Mouse (Mus musculus) c-Kit-positive CD71-negative TER-119-negative erythroid progenitor cells, embryonic 14.5 days (primary cell): ENCODE data around the gene Ccdc38.
A peak's percentile ranks its signal among the peaks of the same experiment; 100 is the strongest.
"Not testable (repeated sequence)": the region's sequence is repeated elsewhere in the genome, so short reads cannot be mapped to it uniquely, and the experiment has no call there.

Source experiments
- DNase-seq: peaks from one replicate; pipeline ENCODE4 v3.0.0-alpha.2; 2013; ENCODE audit warnings: low read depth

The Ccdc38 gene

DNA sequence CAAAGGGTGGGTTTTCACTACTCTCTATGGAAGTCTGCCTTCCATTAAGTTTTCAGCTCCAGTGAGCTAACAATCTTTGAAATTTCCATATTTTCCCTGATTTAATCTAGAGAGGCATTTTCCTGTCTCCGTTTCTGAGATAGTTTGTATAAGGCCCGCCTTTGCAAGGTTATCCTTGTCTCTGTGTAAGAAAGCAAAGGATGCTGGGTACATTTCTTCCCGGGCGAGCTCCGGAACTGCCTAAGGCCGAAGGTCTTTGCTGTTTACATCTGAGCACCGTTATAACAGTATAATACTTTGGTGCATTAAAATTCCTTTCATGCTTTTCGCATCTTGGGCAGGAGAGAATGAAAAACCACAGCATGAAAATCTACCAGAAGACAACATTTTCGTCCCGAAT, 9.4 kb downstream of the Ccdc38 start:
- DNase-seq = no peak

DNA sequence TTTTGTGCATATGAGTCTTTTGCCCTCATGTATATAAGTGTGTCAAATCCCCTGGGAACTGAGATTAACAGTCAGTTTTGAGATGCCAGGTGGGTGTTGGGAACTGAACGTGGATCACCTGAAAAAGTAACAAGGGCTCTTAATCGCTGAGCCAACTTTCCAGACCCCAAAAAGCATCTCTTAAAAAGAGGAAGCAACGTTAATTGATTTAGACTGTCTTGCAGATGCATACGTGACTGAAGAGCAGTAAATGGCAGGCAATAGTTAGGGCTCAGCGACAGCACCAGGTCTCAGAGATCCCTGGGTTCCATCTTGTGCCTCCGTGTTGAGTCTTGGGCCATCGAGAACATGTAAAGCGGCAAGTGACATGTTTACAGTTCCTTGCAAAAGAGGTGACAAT, 12.2 kb downstream of the Ccdc38 start:
- DNase-seq = no peak

DNA sequence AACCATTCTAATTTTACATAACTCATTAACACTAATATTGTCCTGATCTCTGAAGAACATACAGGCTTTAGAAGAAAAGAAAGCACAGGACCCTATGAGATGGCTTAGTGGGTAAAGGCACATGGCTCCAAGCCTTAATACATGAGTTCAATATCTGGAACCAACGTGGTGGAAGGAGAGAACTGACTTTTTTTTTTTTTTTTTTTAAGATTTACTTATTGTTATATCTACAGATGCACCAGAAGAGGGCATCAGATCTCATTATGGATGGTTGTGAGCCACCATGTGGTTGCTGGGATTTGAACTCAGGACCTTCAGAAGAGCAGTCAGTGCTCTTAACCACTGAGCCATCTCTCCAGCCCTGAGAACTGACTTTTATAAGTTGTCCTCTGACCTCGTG, 17.5 kb downstream of the Ccdc38 start:
- not testable (repeated sequence) for DNase-seq

DNA sequence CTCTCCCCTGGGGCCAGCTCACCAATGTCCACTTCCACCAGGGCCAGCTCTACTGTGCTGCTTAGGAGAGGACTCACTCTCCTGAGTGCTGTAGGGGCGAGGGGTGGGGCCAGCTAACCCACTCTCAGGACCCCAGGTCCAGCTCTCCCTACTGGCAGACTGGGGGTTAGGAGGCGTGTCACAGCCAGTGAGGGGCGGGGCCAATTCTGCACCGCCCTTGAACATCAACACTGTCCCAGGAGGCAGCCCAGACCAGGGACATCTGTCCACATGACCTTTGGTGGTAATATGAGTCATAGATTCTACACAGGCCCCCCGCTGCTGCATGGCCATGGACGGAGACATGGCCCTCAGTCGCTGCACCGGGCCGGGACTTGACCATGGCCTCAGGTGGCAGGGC, 19.4 kb downstream of the Ccdc38 start:
- DNase-seq = no peak

DNA sequence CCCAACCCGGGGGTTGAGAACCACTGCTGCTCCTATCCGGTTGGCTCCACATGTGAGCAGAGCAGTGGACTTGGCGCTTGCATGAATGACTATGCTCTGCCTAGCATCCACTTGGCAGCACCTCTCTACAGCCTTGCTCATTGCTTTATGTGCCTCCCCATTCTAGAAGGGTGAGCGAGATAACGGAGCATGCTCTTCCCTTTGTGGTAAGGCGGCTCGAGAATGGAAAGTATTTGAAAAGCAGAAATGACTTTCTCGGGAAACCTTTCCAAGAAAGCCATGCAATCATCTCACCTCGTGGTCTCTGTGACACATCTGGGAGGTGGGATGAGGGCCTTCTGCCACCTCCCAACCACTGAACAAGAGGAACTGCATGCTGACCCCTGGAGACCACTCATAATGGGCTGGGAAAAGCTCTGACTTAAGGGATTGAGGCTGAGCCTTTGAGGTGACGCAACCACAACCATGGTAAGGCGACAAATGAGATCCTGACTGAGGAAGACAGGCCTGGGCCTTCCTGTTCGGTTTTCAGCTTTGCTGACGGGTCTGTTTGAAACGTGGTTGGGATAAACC, 24.2 kb downstream of the Ccdc38 start:
- no peak for DNase-seq

DNA sequence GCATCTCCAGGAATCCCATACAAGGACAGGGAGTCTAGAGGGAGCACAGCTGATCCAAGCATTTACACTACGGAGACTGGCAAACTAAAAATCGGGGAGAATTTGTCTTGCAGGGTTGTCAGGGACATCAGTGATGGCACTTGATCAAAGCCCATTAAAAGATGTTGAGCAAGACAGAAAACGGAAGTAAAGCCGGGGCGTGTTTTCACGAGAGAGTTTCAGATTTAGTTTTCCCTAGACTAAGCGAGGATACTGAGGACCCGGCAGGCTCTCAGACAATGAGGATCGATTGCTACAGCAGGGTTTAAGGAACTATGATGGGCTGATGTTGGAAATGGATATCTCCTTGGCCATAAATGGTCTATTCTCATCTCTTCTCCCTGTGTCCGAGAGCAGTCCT, 26.6 kb downstream of the Ccdc38 start:
- DNase-seq = no peak

DNA sequence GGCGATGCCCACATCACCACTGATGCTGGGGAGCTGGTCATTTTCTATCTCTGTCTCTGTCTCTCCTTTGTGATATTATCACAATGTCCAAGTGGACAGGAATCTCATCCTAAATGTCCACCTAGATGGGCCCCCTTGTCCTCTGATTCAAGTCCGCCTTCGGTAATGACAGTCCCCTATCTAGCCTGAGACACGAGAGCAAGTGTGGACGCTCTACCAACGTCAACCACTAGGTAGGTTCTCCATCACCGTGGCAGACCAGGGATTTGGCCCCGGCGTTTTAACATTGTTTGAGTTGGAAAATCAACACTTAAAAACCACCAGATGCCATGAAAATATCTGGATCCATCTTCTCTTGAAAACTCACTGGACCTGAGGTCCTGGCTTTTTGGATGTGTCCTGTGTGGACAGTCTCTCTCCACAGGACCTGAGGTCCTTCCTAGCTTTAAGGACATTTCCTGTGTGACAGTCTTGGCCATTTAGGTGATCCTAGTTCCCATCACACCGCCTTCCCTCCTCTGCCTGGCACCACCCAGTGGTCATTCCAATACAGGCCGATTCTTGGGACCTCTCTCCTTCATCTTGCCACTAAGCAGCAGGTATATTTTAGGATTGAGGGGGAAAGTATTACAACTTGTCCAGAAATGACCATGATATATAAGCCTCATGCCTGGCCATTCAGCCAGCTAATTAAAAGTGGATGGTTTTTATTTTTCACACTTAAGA, 27.6 kb downstream of the Ccdc38 start:
- DNase-seq = no peak

DNA sequence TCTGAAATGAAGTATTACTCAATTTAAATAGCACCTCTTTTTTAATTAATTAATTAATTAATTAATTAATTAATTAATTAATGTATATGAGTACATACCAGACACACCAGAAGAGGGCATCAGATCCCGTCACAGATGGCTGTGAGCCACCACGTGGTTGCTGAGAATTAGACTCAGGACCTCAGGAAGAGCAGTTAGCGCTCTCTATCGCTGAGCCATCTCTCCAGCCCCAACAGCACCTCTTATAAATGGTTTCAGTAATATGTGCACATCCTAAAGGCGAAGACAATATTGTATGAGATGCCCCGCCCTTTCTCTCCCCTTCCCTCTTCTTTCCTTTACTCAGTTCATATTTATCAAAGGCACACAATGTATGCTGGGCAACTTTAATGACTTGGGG, 28.2 kb downstream of the Ccdc38 start:
- DNase-seq = no peak

DNA sequence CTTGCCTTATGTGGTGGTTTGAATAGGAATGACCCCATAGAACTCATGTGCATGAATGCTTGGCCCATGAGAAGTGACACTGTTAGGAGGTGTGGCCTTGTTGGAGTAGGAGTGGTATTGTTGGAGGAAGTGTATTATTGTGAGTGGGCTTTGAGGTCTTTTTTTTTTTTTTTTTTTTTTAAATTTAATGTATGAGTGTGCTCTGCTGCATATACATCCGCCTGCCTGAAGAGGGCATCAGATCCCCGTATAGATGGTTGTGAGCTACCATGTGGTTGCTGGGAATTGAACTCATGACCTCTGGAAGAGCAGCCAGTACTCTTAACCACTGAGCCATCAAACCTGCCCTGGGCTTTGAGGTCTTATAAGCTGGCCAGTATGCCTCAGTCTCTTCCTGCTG, 31.8 kb downstream of the Ccdc38 start:
- no peak for DNase-seq

DNA sequence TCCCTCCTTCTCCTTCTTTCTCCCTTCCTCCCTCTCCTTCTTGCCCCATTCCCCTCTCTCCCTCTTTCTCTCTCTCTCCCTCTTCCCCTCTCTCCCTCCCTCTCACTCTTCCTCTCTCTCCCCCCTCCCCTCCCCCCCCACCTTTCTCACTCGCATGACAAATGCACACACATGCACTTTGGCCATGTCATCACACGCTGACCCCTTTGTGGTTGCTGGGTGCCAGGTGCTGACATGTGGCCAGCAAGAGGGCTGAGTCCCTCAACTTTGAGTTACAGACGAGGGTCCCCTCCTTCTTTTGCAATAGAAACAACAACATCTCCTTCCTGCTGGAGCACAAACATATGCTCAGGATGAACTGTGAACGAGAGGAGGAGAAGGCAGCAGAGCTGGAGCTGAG, 34.5 kb downstream of the Ccdc38 start:
- no peak for DNase-seq

DNA sequence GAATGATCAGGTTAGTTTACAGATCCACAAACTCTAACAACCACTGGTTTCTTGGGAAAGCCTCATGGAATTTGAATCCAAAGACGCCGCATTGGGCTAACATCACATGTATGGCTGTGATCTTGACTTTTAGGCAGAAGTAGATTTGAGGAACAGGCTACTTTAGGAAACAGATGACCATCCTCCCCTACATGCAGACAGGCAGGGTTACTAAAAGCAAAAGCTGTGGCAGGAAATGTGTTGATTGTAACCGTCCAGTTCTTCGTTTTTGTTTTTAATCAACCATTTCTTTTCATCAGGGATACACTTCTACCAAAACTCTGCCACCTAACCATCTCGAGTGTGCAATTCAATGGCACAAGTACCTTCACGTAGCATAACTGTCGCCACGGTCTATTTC, 35.5 kb downstream of the Ccdc38 start:
- DNase-seq = no peak

DNA sequence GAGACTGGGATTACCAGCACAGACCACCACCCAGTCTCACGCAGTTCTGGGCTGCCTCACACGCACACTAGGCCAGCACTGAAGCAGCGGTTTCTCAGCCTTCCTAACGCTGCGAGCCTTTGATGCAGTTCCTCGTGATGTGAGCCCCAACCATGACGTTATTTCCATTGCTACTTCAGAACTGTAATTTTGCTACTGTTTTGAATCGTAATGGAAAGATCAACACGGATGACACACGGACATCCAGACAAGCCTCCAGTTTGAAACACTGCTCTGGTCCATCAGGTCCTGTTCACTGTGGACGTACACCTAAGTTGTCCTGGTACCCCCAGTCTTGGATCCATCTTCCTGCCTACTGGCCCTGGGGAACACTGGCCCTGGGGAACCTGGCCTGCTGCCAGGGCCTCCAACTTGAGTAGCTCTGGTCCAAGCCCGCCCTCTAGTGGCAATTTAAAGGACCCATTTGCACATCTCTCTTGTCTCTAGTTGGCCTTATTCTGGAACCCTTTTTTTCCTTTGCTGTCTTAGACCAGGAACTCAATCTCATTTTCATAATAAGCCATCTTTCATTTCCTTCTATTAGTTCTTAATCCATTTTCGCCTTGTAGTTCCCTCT, 36.9 kb downstream of the Ccdc38 start:
- DNase-seq = peak; percentile 78

DNA sequence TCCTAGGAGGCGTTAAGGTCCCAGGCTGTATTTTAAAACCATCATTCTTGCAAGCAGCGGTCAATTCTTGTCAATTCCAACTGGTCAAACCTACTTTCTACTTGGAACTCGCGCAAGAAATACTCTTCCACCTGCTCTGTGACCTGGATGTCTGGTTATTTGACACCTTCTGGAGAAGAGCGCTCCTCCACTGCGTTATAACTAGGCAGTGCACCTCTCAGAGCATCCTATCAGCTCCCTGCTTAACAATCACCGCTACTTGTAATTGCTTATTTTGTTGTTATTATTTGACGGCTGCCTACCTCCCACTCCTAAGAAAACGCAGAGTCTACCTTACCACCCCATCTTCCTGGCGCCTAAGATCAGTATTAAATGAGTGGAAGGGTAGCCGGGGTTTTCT, 48.4 kb downstream of the Ccdc38 start:
- no peak for DNase-seq

DNA sequence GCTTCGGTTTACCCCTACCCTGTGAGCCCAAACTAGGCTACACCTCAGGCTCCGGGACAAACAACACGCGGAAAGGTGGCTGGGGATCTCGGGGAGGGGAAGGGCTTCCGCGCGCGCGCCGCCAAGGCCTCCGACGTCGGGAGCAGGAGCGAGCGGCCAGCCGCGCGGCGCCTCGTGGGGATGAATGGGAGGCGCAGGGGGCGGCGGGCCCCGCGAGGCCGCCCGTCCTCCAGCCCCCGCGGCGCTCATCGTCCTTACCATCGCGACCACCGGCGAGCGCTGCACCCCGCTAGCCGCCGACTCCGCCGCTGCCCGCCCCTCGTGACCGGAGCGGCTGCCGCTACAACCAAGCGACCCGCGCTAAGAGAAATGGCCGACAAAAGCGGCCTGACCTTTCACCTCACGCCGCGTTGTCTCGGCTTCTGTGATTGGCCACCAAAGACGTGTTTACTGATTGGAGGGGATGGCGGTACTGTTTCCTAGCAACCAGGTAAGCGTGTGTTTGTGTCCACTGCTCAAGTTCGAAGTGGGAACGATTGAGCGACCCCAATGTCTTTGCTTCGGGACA, 48.9 kb downstream of the Ccdc38 start, which contains the start of gene Snrpf:
Gene Snrpf, minus strand, starts transcription at position 426 of the 568 bp plus-strand sequence.
- peak; percentile 96 for DNase-seq

DNA sequence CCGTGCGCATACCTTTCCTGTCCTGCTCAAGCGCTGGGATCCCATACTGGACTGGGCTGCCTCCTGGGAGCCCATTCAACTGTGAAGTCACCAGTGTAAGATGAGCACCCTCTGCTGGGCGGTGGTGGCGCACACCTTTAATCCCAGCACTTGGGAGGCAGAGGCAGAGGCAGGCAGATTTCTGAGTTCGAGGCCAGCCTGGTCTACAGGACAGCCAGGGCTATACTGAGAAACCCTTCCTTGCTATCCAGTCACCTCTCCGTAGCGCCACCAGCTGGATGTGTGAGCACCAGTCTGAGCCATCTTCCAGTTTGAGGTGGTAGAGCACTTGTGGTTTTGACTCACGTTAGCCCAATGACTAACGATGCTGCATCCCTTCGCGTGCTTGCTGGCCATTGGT, 52.0 kb downstream of the Ccdc38 start:
- no peak for DNase-seq

DNA sequence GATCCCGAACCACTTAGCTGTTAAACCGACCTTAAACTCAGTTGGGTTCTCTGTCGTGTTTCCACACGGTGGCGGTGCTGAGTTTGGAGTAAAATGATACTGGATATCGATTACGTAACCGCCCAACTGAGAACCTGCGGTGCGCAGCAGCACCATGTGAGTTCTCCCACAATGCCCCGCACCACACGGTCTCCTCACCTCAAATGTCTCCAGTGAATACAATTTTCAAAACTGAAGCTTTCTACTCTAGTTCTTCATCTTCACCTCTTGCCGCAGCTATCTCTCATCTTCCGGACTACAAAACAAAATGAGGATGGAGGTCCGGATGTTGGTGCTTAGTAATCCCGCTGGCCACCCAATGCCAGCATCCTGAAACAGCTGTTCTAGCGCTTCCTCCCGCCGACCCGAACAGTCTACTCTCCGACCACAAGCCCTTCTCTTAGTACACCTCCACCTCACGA, 53.6 kb downstream of the Ccdc38 start:
- peak; percentile 68 for DNase-seq

DNA sequence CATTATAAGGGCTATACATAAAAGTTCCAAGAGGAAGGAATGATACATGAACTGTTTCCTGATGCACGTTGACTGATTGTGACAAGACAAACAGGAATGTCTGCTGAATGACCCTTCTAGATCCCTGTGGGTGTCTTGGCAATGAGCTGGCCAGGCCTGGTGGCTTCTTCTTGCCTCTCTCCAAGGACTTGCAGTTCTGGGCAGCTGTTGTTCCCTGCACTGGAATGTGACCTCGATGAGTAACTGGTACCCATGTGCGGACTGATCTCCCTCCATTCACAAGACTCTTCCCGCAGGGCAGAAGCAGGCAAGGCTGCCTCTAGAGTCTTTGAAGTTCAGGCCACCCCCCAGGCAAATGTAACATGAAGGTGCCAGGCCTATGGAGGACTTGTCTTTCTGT, 55.4 kb downstream of the Ccdc38 start:
- no peak for DNase-seq

DNA sequence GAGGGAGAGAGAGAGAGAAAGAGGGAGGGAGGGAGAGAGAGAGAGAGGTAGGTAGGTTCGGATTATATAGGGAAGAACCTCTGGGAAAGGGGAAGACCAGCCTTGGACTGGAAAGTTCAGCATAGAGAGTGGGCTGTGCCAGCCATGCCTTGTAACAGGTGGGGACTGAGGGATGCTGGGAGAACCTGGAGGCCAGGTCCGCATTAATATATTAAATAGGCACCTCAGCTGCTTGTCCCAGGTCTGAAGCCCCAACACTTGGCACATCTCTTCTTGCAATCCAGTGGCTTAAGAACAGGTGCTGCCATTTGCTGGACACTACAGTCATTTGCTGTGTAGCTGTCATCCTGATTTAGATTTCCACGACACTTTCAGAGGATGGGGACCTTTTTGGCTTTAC, 56.2 kb downstream of the Ccdc38 start:
- DNase-seq = no peak

DNA sequence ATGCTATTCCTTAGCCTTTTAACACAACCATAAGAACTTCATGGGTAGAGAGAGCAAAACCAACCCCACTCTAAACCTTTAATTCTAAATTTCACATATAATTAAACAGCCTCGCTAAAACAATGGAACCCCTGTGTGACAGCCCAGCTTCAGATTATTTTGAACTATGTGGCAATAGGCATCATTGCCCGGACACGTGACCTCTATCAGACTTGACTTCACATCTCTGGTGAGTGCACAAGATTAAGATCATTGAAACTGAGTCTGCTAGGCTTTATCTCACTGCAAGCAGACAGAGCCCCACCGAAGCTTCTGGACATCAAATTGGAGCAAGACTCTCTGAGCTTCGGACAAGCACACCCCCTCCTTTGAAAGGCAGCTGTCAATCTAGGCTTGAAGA, 61.9 kb downstream of the Ccdc38 start:
- no peak for DNase-seq

DNA sequence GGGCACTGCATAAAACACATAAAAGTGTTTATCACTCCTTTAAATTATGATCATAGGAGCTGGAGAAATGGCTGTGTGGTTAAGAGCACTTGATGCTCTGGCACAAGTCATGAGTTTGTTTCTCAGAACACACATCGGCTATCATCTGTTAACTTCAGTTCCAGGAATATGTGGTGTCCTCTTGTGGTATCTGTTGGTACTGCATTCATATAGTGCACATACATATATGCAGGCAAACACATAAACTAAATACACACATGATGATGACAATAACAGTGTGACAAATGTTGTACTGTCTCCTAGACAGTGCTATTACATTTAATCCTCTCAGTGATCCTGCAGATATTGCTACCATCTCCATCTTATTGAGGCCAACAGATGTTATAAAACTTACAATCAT, 62.8 kb downstream of the Ccdc38 start:
- no peak for DNase-seq

DNA sequence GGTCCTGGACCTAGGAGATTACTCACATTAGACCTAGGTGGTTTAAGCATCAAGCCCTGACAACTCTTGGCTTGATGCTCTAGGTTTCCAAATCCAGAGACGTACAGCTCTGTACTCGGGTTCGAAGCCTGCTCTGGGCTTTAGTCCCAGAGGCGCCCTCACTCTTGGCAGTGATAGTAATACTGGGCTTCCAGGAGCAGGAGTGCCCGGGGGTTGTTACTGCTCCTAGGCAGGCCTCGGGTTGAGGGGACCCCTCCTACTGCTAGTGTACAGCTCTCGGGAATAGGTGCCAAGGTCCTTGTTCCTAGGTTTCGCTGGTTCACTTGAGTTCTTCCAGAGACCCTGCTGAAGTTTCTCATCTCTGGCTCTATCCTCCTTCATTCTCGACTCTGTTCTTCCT, 65.9 kb downstream of the Ccdc38 start:
- DNase-seq = no peak

DNA sequence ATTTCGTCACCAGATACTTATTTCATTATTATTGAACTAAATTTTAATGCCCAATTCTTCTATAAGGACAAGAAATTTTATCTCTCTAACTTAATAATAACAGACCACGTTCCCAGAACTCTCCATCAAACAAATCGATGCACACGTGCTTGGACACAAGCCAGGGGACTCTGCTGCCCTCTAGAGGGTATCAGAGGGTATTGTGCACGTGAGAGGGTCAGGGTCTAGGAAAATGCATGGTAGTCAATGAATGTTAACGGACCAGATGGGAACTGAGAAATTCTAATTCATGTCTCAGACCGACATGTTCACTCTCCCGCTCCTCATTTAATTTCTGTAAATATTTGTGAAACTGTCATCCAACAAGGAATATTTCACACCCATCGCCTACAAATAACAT, 67.6 kb downstream of the Ccdc38 start:
- no peak for DNase-seq

DNA sequence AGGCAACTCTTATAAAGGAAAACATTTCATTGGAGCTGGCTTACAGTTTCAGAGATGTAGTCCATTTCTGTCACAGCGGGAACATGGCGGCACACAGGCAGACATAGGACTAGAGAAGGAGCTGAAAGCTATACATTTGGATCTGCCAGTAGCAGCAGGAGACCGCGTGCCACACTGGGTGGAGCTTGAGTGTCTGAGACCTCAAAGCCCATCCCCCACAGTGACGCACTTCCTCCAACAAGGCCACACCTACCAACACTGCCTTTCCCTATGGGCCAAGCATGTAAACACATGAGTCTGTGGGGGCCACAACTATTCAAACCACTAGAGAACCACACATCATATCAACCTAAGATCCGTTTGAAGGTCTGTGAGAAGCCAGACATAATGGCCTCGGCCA, 68.8 kb downstream of the Ccdc38 start:
- DNase-seq = no peak
